Mouse (Mus musculus) kidney, postnatal 0 days (tissue): ENCODE results near the gene Gpc4. TPM values are rescaled to one million over a fixed set of nuclear protein-coding genes. Genes with fewer than 3 reads are reported as not detected.

Experiments used
- ATAC-seq: fragments of 200-750 bp; cut with Nextera tagmentation; replicated peaks from 2 replicates; pipeline ENCODE4 v1.8.0; 2017; ENCODE audit warnings: low read depth, moderate number of reproducible peaks, moderate TSS enrichment, moderate library complexity; ENCODE audit not compliant: low FRiP score
- DNase-seq: peaks from one replicate; pipeline ENCODE4 v3.0.0-alpha.2; 2016; ENCODE audit warnings: low spot score
- H3K27ac ChIP-seq: fragments of 300-500 bp; sonication (generic); 2 replicates; pipeline ENCODE4 v1.5.1; 2014; ENCODE audit warnings: mild to moderate bottlenecking
- H3K27me3 ChIP-seq: fragments of 300-500 bp; sonication (generic); 2 replicates; pipeline ENCODE4 v1.6.1; 2014; ENCODE audit warnings: low read length, mixed read lengths; ENCODE audit not compliant: insufficient read depth
- H3K36me3 ChIP-seq: fragments of 300-500 bp; sonication (generic); 2 replicates; pipeline ENCODE4 v1.6.1; 2014; ENCODE audit warnings: low read length, mixed read lengths; ENCODE audit not compliant: insufficient read depth
- H3K4me1 ChIP-seq: fragments of 300-500 bp; sonication (generic); replicated peaks from 2 replicates; pipeline ENCODE4 v1.6.1; 2014; ENCODE audit warnings: antibody characterized with exemption, low read length, mixed read lengths; ENCODE audit not compliant: insufficient read depth
- H3K4me2 ChIP-seq: fragments of 300-500 bp; sonication (generic); 2 replicates; pipeline ENCODE4 v1.6.1; 2014; ENCODE audit warnings: mild to moderate bottlenecking, low read length, moderate library complexity, mixed read lengths
- H3K4me3 ChIP-seq: fragments of 300-500 bp; sonication (generic); replicated peaks from 2 replicates; pipeline ENCODE4 v1.5.1; 2014; ENCODE audit warnings: low read depth, low read length
- H3K9ac ChIP-seq: fragments of 300-500 bp; sonication (generic); 2 replicates; pipeline ENCODE4 v1.6.1; 2014; ENCODE audit warnings: low read depth, low read length
- H3K9me3 ChIP-seq: fragments of 300-500 bp; sonication (generic); replicated peaks from 2 replicates; pipeline ENCODE4 v1.6.1; 2016; ENCODE audit warnings: low read length, inconsistent platforms, mixed read lengths
- CTCF ChIP-seq: IDR thresholded peaks from 2 replicates; pipeline ENCODE4 v1.5.1; 2016; ENCODE audit warnings: antibody characterized with exemption, low read depth, mild to moderate bottlenecking, moderate library complexity
- WGBS: fragments of 180-500 bp; shearing (Covaris S2); extraction: QIAGEN DNeasy Blood & Tissue Kit; methylation state at CpG from one replicate; pipeline ENCODE4 v1.1.7; 2014; 5-methylcytosine and 5-hydroxymethylcytosine counted together
- polyA plus RNA-seq: library from polyadenylated mRNA; unstranded; fragments of >200 nt; fragmentation: Nextera tagmentation; extraction: Ambion mirVana; gene quantifications from 2 replicates; pipeline ENCODE4 v1.2.1, GENCODE M21; 2015

Gpc4 gene
- polyA plus RNA-seq, 1 experiment from 2014 or later = 119 TPM

DNA sequence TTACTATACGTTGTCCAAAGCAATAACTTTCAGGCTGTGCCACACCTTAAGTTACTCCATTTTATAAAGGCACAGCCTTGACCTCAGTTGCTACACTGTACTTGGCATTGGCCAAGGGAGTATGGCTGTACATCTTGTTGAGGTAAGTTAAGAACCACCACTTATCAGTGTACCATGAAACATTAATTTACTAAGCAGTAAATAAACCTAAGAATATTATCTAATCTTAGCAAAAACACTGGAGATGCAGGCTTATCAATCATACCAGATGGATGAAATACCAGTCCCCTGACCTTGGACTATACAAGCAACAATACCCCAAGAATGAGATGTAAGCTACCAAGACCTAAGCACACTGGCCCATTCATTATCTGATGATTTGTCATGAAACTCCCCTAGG, 63.1 kb downstream of the Gpc4 start:
- DNase-seq = no peak
- Histone ChIP-seq H3K9ac (no peak overlapping the region), H3K4me3 (no peak overlapping the region), H3K4me2 (no peak overlapping the region), H3K27me3 (no peaks in the 10 kb centered on the region), H3K27ac (no peak overlapping the region), H3K4me1 (no peaks in the 10 kb centered on the region), H3K36me3 (no peaks in the 10 kb centered on the region), H3K9me3 (no peaks in the 10 kb centered on the region)
- WGBS = 73% methylated on average over 1 of the region's 1 CpGs
- ATAC-seq = no peak
- TF ChIP-seq CTCF = no peak

DNA sequence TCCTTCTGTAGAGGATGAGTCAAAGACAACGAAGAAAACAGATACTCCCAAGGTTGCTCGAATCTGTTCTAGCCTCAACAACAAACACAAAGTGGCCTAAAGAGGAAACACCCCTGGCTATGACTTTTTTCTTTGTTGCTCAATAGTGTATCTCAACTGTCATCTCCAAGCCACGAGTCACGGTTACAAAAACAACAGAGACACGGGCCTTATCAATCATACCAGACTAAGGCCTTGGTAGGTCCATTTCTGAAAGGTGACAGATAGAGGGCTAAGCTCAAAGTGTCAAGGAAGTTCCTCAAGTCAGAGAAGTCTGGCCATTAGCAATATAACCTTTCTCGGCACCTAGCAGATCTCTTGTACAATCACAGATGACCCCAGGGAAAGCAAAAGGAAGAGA, 63.6 kb downstream of the Gpc4 start:
- Histone ChIP-seq H3K4me2 (no peak overlapping the region), H3K9me3 (no peaks in the 10 kb centered on the region), H3K27ac (no peak overlapping the region), H3K4me3 (no peak overlapping the region), H3K36me3 (no peaks in the 10 kb centered on the region), H3K27me3 (no peaks in the 10 kb centered on the region), H3K9ac (no peak overlapping the region), H3K4me1 (no peaks in the 10 kb centered on the region)
- no peak for DNase-seq
- ATAC-seq = no peak
- TF ChIP-seq CTCF = no peak
- WGBS = 74% methylated on average over 6 of the region's 6 CpGs

- no peak for ATAC-seq
- no peaks in the 10 kb centered on the region for H3K36me3 ChIP-seq
- peak; percentile 56; the same call in 1 of the 2 replicates for TF ChIP-seq CTCF
- DNase-seq = peak; percentile 62
- no peaks in the 10 kb centered on the region for H3K9me3 ChIP-seq
- no peak overlapping the region for H3K4me3 ChIP-seq
- H3K4me1 ChIP-seq = no peaks in the 10 kb centered on the region
- no peaks in the 10 kb centered on the region for H3K27me3 ChIP-seq
- no peak overlapping the region for H3K9ac ChIP-seq
- H3K4me2 ChIP-seq = no peak overlapping the region
- 46% methylated on average over 7 of the region's 7 CpGs for WGBS
- H3K27ac ChIP-seq = no peak overlapping the region
Observed at GRCm38 (mm10) chrX:52087726-52088348, 77.2 kb downstream of the Gpc4 start.

DNA sequence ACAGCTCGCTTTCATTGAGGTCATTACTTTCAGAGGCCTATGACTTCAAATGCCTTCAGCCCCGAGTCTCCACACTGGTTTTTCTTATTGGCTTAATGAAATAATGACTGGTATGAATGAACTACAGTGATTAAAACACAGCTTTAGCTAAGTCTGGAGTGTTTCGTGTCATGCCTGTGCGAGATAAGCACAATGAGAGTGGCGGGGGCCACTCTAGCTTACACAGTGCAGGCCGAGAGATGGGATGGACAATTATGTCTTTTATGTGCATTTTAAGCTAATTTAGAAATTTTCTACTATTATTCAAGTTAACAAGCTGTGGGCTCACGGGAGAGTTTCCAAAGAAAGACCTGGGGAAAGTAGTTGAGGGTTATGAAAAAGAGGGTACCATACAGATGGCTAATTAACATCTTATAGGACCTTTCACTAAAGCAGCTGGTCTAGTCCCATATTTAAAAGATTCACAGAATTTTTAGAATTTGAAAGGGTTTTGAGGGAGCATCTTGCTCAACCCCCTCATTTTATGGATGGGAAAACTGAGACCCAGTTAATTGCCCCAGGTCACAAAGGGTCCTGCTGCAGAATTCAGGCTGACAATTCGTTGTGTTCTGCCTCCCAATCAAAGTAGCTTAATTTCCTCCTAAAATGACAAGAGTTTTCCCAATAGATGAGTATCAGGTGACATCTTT, 78.0 kb downstream of the Gpc4 start:
- no peak for DNase-seq
- Histone ChIP-seq H3K4me3 (no peak overlapping the region), H3K27ac (no peak overlapping the region), H3K36me3 (no peaks in the 10 kb centered on the region), H3K4me2 (no peak overlapping the region), H3K9ac (no peak overlapping the region), H3K4me1 (no peaks in the 10 kb centered on the region), H3K9me3 (no peaks in the 10 kb centered on the region), H3K27me3 (no peaks in the 10 kb centered on the region)
- no peak for ATAC-seq
- 79% methylated on average over 8 of the region's 8 CpGs for WGBS
- TF ChIP-seq CTCF = no peak

- no peaks in the 10 kb centered on the region for H3K9me3 ChIP-seq
- no peak overlapping the region for H3K4me3 ChIP-seq
- ATAC-seq = no peak
- TF ChIP-seq CTCF = no peak
- H3K36me3 ChIP-seq = no peaks in the 10 kb centered on the region
- H3K9ac ChIP-seq = no peak overlapping the region
- no peaks in the 10 kb centered on the region for H3K27me3 ChIP-seq
- H3K27ac ChIP-seq = no peak overlapping the region
- 75% methylated on average over 3 of the region's 3 CpGs for WGBS
- no peak for DNase-seq
- H3K4me2 ChIP-seq = no peak overlapping the region
- no peaks in the 10 kb centered on the region for H3K4me1 ChIP-seq
Observed at GRCm38 (mm10) chrX:52083557-52083956, 81.5 kb downstream of the Gpc4 start.

GRCm38 (mm10) chrX:52072410-52072809, 92.6 kb downstream of the Gpc4 start:
- no peak overlapping the region for H3K27ac ChIP-seq
- TF ChIP-seq CTCF = no peak
- H3K9me3 ChIP-seq = no peaks in the 10 kb centered on the region
- H3K27me3 ChIP-seq = no peaks in the 10 kb centered on the region
- no peak overlapping the region for H3K4me2 ChIP-seq
- H3K4me3 ChIP-seq = no peak overlapping the region
- DNase-seq (no peak), ATAC-seq (no peak)
- WGBS = 68% methylated on average over 2 of the region's 2 CpGs
- no peak overlapping the region for H3K9ac ChIP-seq
- H3K36me3 ChIP-seq = no peaks in the 10 kb centered on the region
- no peaks in the 10 kb centered on the region for H3K4me1 ChIP-seq

DNA sequence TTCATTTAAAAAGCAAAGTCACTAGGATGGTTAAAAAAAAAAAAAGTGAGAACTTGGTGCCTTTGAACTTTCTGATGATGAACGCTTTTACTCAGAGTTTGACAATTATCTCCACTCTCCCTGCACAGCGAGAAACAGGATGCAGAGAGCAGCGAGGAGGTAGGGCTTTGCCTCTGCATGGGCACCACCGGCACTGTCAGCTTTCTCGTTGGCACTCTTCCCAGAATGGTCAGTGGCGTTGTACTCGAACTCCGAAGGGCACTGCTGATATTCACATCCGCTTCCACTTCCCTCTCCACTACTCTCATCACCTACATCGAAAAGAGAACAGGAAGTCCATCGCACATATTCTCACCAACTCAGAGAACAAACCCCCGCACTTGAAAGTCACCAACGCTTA, 111.6 kb downstream of the Gpc4 start:
- Histone ChIP-seq H3K27me3 (no peaks in the 10 kb centered on the region), H3K27ac (no peak overlapping the region), H3K36me3 (no peaks in the 10 kb centered on the region), H3K4me1 (no peaks in the 10 kb centered on the region), H3K4me2 (no peak overlapping the region), H3K9ac (no peak overlapping the region), H3K9me3 (no peaks in the 10 kb centered on the region), H3K4me3 (no peak overlapping the region)
- TF ChIP-seq CTCF = no peak
- no peak for ATAC-seq
- DNase-seq = no peak
- WGBS = 75% methylated on average over 13 of the region's 13 CpGs
